Mouse (Mus musculus) ovary, postnatal 36 days (tissue): ENCODE measurements around the gene B230104I21Rik.

Experiments used
- DNase-seq: peaks from one replicate; pipeline ENCODE4 v3.0.0; 2022; ENCODE audit warnings: low spot score, mixed read lengths

B230104I21Rik gene

DNA sequence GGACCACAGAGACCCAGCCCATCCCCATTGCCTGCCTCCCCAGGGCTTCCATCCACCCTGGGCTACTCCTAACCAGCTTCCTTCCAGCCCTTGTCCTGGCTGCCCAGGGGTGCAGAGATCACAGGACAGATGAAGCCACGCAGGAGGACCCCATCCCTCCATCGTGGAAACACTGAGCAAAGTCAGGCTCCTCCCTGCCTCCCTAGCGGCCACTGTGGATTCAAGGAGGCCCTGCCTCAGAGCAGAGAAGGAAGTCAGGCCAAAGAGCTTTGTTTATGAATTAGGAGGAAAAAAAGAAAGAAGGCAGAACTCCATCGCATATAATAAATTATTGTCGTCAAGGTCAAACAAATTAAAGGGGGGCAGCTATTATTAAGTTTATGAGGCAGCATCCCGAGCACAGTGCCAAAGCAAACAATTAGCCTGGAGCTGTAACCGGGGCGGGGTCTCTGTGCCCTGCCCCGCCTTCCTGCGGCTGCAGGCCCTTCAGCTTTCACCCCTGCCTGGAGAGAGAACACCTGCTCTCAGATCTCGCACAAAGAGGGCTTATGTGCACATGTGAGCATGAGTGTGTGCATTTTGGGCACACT lies 12.4 kb downstream of the B230104I21Rik start:
- no peak for DNase-seq

DNA sequence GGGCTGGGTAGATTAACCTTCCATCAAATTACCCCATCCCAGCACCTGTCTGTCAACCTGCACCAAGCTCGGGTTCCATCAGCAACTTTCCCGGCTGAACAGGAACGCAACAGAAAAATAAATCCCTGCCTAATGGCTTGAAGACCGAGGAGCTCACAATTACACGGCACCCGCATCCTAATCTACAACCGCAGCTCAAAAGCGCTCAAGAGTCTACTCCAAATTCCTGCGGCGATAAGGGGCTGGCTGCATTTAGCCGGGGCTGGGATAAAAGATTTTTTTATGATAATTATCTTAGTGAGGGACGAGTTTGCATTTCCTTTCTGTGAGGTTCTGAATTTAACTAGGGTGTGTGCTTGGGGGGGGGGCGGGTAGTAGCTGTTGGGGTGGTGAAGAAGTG lies 16.3 kb downstream of the B230104I21Rik start:
- no peak for DNase-seq

DNA sequence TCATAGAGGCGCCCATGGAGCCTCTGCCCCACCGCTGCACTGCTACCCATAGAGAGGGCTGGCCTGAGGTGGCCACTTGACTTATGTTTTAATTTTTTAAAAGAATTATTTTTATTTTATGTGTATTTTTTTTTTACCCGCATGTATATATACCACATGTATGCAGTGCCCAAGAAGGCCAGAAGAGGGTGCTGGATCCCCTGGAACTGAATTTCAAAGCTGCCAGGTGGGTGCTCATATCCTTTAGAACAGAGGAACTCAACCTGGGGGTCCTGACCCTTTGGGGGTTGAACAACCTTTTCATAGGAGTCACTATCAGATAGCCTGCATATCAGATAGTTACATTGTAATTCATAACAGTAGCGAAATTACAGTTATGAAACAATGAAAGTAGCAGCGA lies 19.5 kb downstream of the B230104I21Rik start:
- DNase-seq: no peak

DNA sequence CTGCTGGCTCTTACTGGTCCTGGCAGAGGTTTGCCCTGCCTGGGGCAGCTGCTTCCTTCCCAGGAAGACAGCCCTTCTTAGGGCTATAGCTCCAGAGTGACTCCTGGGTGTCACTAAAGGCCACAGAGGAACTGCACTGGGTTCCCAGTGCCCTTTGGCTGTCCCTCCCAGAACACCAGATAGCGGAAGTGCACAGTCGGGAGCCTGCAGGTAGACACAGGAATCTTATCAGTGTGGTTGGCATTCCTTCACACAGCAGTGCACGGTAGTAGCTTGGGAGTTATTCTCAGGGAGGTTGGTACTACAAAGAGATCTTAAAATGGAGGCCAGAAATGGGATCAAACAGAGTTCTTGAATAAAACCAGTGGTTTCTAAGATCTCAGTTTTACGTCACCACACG lies 22.4 kb downstream of the B230104I21Rik start:
- DNase-seq: no peak

DNA sequence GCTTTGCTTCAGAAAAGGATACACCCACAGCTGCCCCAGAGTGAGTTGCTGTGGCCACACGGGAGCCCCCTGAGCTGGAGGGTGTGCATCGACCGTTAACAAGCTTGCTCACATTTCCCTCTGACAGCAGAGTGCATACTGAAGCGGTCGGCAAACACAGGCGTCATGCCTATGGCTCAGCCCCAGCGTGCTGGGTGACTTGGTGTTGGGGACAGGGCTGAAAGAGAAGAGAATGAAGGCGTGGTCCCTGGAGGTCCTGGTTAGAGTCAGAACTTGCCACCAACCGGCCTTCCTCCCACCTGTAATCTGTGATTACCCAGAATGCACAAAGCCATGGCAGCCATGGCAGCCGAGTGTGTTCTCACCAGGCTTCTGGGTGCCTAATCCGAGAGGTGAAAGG lies 22.9 kb downstream of the B230104I21Rik start:
- DNase-seq: no peak

DNA sequence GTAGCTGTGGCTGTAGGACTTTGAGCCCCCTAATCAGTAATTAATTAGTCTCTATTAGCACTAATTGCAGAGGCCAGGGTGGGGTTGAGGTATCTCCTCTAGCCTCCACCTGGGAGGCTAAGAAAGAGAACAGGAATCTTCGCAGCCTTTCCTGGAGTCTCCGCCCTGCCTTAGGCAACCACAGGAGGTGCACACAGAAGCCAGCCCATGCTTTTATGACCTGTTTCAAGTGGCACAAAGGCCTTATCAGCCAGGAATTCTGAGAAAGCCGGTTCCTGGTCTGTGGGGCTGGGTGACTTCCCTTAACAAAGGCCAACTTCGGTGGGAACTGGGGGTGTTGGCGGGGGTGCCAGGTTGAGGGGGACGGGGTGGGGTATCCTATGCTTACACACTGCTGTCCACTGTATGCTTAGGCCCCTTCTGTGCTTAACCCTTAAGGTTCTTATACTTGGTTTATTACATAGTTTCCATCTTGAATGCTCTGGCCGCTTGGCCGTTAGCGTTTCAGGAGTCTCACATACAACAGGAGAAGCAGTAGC lies 23.9 kb downstream of the B230104I21Rik start:
- no peak for DNase-seq

DNA sequence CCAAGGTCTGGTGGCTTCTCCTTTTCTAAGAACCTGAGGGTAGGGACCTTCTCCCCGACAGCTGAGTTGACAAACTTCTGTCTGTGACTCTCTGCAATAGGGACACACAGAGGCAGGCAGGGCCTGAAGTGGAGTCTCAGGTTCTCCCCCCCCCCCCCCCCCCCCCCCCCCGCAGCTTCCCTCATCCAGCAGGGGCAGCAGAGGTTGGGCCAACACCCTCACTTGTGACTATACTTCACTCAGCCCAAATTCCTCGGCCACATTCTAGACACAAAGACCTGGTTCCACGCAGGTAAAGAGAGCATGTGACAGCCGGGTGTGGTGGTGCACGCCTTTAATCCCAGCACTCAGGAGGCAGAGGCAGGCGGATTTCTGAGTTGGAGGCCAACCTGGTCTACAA lies 24.5 kb downstream of the B230104I21Rik start:
- no peak for DNase-seq

DNA sequence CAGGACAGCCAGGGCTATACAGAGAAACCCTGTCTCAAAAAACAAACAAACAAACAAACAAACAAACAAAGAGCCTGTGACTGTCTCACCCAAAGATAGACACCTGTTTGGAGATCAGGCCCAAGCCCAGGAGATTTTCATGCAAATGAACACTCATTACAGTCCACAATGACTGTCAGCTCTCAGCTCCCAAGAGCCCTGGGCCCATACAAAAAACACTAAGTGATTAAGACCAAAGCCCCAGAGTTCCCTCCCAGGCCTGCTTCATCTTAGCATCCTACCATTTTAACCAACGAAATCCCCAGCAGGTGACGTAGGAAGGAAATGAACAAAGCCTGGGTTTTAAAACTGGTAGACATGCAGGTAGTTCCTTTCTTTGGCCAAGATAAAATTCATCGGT lies 24.9 kb downstream of the B230104I21Rik start:
- no peak for DNase-seq

DNA sequence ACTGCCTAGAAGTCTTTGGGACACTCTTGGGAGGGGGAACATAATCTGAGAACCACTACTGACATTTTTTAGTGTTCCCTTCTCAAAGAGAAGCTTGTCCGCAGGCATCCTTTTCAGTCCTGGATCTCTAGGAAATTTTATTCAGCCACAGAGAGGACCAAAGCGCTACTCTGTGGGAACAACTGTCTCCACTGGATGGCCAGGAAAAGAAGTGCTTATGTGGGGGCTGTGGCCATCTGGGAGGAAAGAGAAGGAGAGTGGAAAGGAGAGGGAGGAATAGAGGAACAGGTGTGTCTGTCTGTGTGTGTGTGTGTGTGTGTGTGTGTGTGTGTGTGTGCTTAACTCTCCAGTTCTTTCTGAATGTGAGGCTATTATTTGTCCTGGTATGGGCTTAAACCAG lies 28.8 kb downstream of the B230104I21Rik start:
- no peak for DNase-seq

DNA sequence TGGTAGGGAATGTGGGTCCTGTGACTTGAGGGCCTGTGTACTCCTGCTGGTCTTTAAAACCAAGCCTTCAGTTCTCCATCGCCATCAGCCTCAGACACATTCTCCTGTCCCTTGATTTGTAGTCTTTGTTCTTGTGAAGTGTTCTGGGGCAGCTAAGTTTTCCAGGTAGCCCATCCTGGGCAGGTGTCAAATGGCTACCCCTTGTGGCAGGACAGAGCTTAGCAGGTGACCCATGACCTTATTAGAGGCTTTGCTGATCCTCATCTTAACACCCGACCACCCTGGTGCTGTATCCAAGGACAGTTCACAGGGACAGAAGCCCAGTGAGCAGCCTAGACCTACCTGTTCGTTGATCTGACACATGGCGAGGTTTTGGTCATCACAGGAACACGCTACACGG lies 30.9 kb downstream of the B230104I21Rik start:
- DNase-seq: no peak

DNA sequence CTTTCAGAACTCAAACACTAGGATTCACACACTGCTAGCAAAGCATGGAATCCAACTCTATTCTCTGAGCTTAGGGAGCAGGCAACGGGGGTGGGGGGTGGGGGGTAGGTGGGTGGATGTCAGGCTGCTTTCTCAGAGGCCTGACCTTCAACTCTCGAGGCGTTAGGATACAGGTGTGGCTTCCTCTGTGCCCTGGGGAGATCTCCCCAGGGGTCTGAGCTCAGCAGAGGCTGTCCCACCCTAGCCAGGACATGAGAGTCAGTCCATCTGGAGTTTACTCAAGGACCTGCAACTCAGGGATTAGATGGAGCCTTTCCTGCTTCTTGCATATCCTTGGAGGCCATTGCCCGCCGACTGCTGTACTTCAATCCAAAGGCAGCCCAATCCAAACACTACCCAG lies 33.2 kb downstream of the B230104I21Rik start:
- DNase-seq: no peak

DNA sequence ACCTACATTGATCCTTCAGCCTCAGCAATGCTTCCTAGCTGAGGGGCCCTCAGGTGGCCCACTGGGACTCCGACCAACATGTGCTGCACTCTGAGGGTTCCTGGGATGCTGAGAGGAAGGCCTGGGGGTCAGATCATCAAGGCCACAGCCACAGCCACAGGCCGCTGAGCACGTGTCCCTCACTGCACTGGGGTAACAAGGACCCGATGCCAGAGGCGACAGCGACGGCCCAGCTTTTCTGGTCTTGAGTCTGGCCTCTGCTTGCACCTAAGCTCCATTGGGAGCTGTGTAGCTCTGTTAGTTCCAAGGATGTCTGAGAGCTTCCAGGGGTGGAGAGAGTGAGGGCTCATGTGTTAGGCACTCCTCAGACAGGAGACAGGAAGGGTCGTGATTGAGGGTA lies 34.9 kb downstream of the B230104I21Rik start:
- no peak for DNase-seq

DNA sequence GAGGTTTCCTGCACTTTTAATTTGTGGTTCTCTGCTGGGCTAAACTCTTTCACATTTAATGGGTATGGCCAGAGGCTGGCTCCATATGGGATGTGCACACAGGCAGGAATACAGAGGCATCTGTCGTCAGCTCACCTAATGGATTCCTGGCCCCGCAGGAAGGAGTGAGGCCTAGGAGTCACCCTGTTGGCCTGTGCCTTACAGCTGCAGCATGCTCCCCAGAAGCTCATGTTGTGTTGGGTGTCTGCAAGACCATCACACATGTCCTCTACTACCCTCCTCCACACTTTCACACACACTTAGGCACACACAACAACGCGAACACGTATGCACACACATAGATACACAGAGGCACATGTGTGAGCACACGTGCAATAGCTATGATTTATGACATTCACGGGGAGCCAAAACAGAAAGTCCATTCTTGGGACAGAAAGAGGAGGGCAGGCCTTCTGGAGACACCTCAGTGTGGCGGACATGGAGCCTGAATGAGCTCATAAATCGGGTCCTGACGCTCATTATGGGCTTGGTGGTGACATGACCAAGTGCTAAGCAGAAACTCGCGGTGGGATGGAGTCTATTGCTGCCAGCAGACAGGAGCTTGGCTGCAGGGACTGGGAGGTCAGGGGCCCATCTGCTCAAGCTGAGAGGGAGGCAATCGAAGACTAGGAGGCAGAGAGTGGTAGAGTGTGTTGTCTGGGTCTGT lies 35.8 kb downstream of the B230104I21Rik start:
- no peak for DNase-seq

DNA sequence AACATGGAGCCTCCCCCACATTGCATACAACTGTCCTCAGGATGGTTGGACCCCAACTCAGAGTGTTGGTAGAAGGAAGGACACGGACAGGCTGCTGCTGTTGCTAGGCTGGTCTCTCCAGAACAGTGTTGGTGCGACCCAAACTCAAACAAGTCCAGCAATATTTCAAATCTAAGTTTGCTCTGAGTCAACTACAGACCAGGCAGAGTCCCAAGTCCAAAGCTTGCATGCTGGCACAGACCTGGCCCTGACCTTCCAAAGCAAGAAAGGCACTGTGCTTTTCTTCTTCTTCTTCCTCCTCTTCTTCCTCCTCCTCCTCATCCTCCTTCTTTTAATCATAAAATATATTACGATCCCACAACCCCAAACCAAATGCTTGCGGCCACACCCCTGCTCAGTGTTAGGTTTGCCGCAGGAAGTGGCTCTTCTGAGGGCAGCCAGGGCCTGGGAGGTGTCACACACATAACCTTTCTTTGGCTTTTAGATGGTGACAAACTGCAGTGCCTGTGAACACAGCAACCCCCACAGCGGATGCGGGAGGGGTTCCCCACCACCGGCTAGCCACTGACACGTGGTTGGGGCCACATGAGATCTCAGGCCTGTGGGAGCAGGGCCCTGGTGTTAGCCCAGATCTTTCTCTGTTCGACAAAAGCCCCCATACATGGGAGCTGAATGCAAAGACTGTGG lies 40.2 kb downstream of the B230104I21Rik start:
- no peak for DNase-seq

DNA sequence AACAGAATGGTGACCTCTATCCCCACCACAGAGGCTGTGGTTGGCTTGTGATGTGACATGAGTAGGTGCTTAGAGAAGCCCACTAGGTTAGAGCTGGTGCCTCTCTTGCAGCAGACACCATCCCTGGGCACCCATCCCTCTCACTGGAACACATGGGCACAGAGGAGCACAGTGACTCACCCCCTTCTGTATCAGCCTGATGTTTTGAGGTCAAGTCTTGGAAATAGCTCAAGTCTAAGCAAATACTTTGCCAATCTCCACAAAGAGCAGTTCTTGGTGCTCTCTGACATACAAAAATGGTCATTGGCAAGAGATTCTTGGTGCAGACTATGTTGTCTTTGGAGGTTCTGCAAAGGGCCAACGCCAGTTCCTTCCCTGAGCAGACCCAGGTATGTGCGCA lies 42.9 kb downstream of the B230104I21Rik start:
- DNase-seq: no peak

DNA sequence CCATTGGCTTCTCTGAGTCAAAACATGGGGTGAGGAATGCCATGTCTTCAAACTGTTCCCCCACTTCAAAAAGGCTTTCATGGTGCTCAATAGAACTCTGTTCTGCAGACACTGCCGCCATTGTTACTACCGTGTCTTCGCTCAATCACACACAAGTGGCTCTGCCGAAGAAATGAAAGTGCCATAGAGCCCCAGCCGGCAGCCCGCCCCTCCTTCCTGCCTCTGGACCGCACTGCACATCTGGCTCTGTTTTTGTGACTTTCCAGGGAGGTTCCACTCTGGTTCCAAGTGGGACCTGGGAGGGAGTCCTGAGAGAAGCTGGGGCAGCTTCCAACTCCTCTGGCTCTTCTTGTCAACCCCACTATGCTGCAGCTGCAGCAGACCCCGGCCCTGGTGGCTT lies 49.3 kb downstream of the B230104I21Rik start:
- no peak for DNase-seq

DNA sequence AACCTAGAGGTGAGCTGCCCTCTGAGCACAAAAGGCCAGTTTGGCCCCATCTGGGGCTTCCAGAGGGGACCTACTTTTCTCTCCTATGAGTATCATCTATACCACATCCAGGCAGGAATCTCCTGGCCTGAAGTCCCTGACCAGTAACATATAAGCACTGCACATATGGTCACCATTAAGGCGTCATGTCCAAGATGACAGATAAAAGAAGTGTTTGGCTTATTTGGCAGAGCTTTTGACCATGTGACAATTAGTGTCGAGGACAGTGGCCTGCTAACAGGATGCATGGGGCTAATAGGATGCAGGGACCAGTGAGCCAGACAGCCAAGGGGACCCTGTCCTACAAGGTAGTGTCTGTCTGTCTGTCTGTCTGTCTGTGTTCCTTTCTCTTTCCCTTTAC lies 50.0 kb downstream of the B230104I21Rik start:
- no peak for DNase-seq

DNA sequence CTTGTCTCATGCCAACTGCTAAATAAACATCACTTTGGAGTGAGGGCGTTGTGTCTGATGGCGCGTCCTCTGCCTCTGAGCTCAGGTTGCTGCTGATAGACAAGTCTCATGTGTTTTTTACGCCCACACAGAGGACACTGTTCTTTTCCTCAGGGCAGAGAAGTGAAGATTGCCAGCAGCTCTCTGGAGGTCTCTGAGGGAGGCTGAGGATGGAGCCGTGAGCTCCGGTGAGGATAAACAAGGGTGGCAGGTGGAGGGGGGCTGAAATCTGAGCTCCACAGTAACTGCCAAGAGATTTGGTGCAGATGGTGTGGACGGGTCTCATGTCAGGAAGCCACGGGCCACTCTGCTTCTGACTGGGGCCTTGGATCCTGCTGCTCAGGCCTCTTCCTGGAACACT lies 50.9 kb downstream of the B230104I21Rik start:
- DNase-seq: no peak

DNA sequence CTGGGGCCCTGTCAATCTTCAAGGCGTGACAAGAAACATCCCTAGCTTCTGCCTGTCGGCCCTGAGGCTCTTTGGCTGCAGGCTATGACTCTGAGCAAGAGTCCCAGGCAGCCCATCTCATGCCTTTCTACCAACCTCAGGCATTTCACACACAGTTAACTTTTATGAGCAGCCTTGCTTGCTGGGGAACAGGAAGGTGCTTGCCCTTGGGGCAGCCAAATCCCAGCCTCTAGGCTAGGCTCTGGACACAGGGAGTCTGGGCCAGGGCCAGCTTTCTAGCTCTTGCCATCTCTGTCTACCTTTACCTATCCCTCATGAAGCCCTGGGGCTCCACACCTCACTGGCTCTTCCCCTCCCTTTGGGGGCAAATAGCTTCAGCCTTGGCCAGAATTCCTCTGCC lies 53.7 kb downstream of the B230104I21Rik start:
- no peak for DNase-seq

DNA sequence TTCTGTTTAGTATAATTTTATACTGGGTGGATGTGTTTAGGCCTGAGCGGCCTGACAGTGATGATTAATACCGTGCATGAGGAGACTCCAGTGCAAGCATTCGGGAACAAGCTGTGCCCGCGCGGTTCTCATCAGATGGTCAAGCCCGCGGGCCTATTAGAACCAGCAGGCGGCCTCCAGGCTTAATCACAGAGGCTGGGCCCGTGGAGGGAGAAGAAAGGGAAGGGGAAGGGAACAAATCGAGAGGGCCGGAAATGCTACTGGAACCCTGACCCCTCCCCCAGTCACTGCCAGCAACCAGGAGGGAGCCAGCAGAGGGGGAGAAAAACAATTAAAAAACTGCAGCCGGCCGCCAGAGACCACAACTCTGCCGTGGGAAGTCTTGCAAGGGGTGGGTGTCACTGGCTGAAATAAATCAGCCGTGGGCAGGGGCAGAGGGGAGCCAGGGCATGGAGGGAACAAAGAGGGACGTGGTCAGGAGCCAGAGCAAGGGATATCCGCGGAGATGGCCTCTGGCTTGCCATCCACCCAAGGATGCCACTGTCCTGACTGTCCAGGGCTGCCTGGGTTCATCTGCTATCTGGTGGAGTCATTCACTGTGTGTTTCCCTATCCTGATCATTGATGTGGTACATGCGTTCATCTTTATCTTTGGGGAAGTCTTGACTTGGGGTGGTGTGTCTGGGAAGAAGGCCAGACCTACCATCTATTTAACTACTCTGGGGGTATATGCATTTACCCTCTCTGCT lies 54.6 kb downstream of the B230104I21Rik start:
- DNase-seq: no peak

DNA sequence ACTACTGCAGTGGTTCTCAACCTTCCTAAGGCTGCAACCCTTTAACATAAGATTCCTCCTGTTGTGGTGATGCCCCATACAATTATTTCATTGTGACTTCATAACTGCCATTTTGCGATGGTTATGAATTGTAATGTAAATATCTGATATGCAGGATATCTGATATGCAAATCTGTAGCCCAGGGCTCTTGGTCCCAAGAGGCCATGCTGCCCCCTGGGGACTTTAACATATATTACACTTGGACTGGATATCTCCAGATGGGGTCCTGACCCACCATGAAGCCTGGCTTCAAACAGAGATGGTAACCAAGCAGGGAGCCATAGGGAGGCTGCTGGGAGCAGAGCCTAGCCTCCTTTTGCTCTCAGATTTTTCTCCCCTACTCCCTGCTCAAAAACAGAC lies 56.7 kb downstream of the B230104I21Rik start:
- no peak for DNase-seq
